Comparison of ENCODE assay signal across 10 mouse cellular contexts in the genomic region with DNA sequence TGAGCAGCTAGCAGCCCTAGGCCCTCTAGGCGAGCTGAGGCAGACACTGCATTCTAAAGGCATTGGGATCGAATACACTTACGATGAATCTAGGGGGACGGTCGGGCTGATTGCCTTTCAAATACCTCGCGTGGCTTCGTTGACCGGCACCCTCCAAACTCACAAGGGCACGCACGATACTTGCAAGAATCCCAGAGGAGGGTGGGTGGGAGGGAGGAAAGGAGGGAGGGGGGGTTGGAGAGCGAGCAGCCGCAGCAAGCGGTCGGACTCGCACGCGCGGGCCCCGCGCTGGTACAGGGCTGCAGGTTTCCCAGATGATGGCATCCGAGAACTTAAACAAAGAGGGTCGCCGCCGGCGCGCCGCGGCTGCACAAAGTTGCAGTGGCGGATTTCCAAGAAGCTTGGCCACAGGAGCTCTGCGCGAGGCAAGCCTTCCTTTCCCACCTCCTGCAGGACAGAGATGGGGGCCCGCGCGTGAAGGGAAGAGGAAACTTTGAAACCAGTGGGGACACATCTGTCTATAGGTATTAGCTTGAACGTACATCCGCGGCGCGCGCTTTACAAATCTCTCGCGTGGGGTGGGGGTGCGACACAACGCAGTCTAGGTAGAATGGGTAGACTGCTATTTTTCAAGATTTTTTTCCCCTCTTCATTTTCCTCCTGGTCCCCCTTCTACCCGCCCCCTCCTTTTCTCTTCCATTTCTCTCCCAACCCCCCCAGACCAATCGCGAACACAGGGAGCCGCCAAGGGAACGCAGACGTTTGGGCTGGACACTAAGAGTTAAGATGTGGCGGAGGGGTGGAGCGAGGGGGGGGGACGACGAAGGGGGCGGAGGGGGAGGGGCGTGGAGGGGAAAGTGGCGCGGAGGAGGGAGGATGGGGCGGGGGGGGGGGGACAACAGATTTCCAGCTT. TPM values are rescaled to one million over a fixed set of nuclear protein-coding genes. Genes with fewer than 3 reads are reported as not detected.
DNase-seq lines count a peak whose midpoint lies in the region; ATAC-seq and TF ChIP-seq lines count a peak whose summit lies in the region.
"Had no signal": no experiment of that assay in that cellular context is flagged by ENCODE, and none has a peak within 500 bp of the region (broad histone marks: within the 10 kb centered on the region; RNA-seq: fewer than 3 reads in every experiment).

No protein-coding gene starts in this region.

- no peak for TF ChIP-seq CTCF in gastrocnemius, adult 2 months (IDR thresholded peaks at IDR 0.05)
- no peak for TF ChIP-seq CTCF in forebrain, postnatal 0 days (IDR thresholded peaks at IDR 0.05; ENCODE audit: low read depth)

- no peak overlapping the region for H3K27ac ChIP-seq in gastrocnemius, adult 2 months
- peak overlapping the region; percentile 99 for H3K27ac ChIP-seq in forebrain, postnatal 0 days (ENCODE audit: low read depth, low read length)
- peak overlapping the region; percentile 97 for H3K27ac ChIP-seq in neural tube, embryonic 14.5 days (ENCODE audit: low read depth, low read length)

- H3K36me3 ChIP-seq in forebrain, postnatal 0 days (ENCODE audit: insufficient read depth) = peaks cover 22% of the 10 kb centered on the region
- H3K36me3 ChIP-seq in neural tube, embryonic 14.5 days (ENCODE audit: control insufficient read depth, insufficient read depth, low read length) = no peaks in the 10 kb centered on the region; the same call in 1 of the 2 replicates

- intact Hi-C loops in gastrocnemius, adult 2 months (cut with DNase I) = no loop called here
- intact Hi-C loops in gastrocnemius, postnatal 36 days (cut with DNase I) = loop anchor here (10.0 kb wide), 1 partner anchor 800 kb away; no protein-coding TSS in a partner anchor
- intact Hi-C loops in left cerebral cortex, postnatal 25 days (cut with DNase I) = loop anchor here (2.0 to 10.0 kb wide), 10 partner anchors 434 to 1818 kb away; no protein-coding TSS in a partner anchor

- no peaks in the 10 kb centered on the region for H3K27me3 ChIP-seq in forebrain, postnatal 0 days (ENCODE audit: insufficient read depth, low read length)
- peaks cover 4% of the 10 kb centered on the region; the same call in 1 of the 2 replicates for H3K27me3 ChIP-seq in neural tube, embryonic 14.5 days (ENCODE audit: control insufficient read depth, insufficient read depth, low read length)
- H3K27me3 ChIP-seq: CH12.LX had no signal

- H3K4me3 ChIP-seq in gastrocnemius, adult 2 months = peak overlapping the region; percentile 66
- peak overlapping the region; percentile 75 for H3K4me3 ChIP-seq in forebrain, postnatal 0 days (ENCODE audit: low read depth, low read length)
- H3K4me3 ChIP-seq in neural tube, embryonic 14.5 days (ENCODE audit: low read depth, low read length) = peak overlapping the region; percentile 78

- no peak for DNase-seq in gastrocnemius, adult 2 months
- no peak for DNase-seq in gastrocnemius, postnatal 36 days
- peak; percentile 58 for DNase-seq in R1 (ENCODE audit: low read depth, low spot score)
- DNase-seq in forebrain, postnatal 0 days = peak; percentile 81
- peak; percentile 65 to 66 for DNase-seq in left cerebral cortex, postnatal 25 days (ENCODE audit: low spot score in 2 of 2)
- no peak for DNase-seq in urinary bladder, adult 2 months (ENCODE audit: low spot score)
- DNase-seq in urinary bladder, adult 18-20 months (ENCODE audit: low spot score in 2 of 2) = no peak

- no peaks in the 10 kb centered on the region for H3K4me1 ChIP-seq in forebrain, postnatal 0 days (ENCODE audit: insufficient read depth)
- H3K4me1 ChIP-seq in neural tube, embryonic 14.5 days (ENCODE audit: control insufficient read depth, insufficient read depth, low read length) = peaks cover 4% of the 10 kb centered on the region; the same call in 1 of the 2 replicates

- H3K9ac ChIP-seq in forebrain, postnatal 0 days = peak overlapping the region; percentile 96
- peak overlapping the region; percentile 74 for H3K9ac ChIP-seq in neural tube, embryonic 14.5 days (replicated peaks; ENCODE audit: low read depth, low read length)

- no peaks in the 10 kb centered on the region for H3K9me3 ChIP-seq in forebrain, postnatal 0 days (ENCODE audit: low read length)
- no peaks in the 10 kb centered on the region for H3K9me3 ChIP-seq in neural tube, embryonic 14.5 days (ENCODE audit: control insufficient read depth, low read length)

- H3K4me2 ChIP-seq in forebrain, postnatal 0 days (ENCODE audit: low read depth) = peak overlapping the region; percentile 98
- peak overlapping the region; percentile 95 for H3K4me2 ChIP-seq in neural tube, embryonic 14.5 days (ENCODE audit: low read depth, low read length)

- peak; percentile 40 for ATAC-seq in forebrain, postnatal 0 days
- peak; percentile 50 for ATAC-seq in neural tube, embryonic 14.5 days (ENCODE audit: low read depth)

- under 1% methylated on average over 53 of the region's 60 CpGs for WGBS in forebrain, postnatal 0 days
- WGBS in neural tube, embryonic 14.5 days = under 1% methylated on average over 52 of the region's 60 CpGs

RNA-seq across cellular contexts. Expression of a gene that starts 0.6 kb away (rescaled TPM):
- not detected for total RNA-seq in gastrocnemius, adult 2 months (2021)
- not detected for total RNA-seq in gastrocnemius, postnatal 36 days (2021)
- total RNA-seq in forebrain, postnatal 0 days (2014; rRNA removed) = 76.9 and 81.4 TPM in 2 replicates
- 22.7 and 28.0 TPM in 2 replicates for polyA plus RNA-seq in forebrain, postnatal 0 days (2015; fragmentation: Nextera tagmentation; extraction: Ambion mirVana)
- 10 to 100 TPM; 57.6 to 59.5 TPM for total RNA-seq in left cerebral cortex, postnatal 25 days (2021)
- polyA plus RNA-seq in neural tube, embryonic 14.5 days (2014; fragmentation: Nextera tagmentation; extraction: Ambion mirVana) = 10.4 and 11.0 TPM in 2 replicates
- polyA plus RNA-seq in urinary bladder, adult 2 months (2012; rRNA removed) = 0.21 and 0.22 TPM in 2 replicates
- total RNA-seq: CH12.LX had no signal
- polyA plus RNA-seq: spleen, adult 2 months had no signal

Comparison
In these comparisons a context has a peak if more than half of its experiments do, and no peak if none do; other contexts are left out.
1. DNase-seq: peak in R1 (single experiment), forebrain, postnatal 0 days (single experiment) and left cerebral cortex, postnatal 25 days (2 of 2); none in gastrocnemius, adult 2 months (single experiment), gastrocnemius, postnatal 36 days (0 of 2), urinary bladder, adult 2 months (single experiment) and urinary bladder, adult 18-20 months (0 of 2).
2. RNA of a gene that starts 0.6 kb away (total RNA-seq): 76.9 to 81.4 TPM in forebrain, postnatal 0 days and 57.6 to 59.5 TPM in left cerebral cortex, postnatal 25 days; not detected in gastrocnemius, adult 2 months and not detected in gastrocnemius, postnatal 36 days; every median in the first group is over 10 times any median in the second.
3. Peak in every context shown above with its lines, with median percentiles within 50 percentile points of each other: H3K4me3 ChIP-seq.